In genomic region chr10:119311578-119311977, GRCm38 (mm10) we compare ENCODE assay signal across 31 mouse cellular contexts.
A peak's percentile ranks its signal among the peaks of the same experiment; 100 is the strongest.
DNase-seq lines count a peak whose midpoint lies in the region; ATAC-seq and TF ChIP-seq lines count a peak whose summit lies in the region.
"Had no signal": no experiment of that assay in that cellular context is flagged by ENCODE, and none has a peak within 500 bp of the region (broad histone marks: within the 10 kb centered on the region; RNA-seq: fewer than 3 reads in every experiment).

No protein-coding gene starts in this region.

- TF ChIP-seq CTCF in hindbrain, postnatal 0 days (IDR thresholded peaks at IDR 0.05; ENCODE audit: low read depth) = peak; percentile 38
- TF ChIP-seq CTCF in lung, embryonic 14.5 days (IDR thresholded peaks at IDR 0.05; ENCODE audit: low read depth) = no peak

- no peak overlapping the region for H3K4me2 ChIP-seq in hindbrain, postnatal 0 days (ENCODE audit: low read depth, low read length)
- H3K4me2 ChIP-seq in hindbrain, embryonic 11.5 days (replicated peaks; ENCODE audit: low read depth, low read length) = no peak overlapping the region
- no peak overlapping the region for H3K4me2 ChIP-seq in lung, embryonic 14.5 days
- H3K4me2 ChIP-seq: embryonic facial prominence, embryonic 15.5 days; forebrain, embryonic 12.5 days; heart, embryonic 11.5 days; hindbrain, embryonic 13.5 days; liver, embryonic 12.5 days; midbrain, embryonic 13.5 days; neural tube, embryonic 15.5 days; stomach, embryonic 15.5 days had no signal

- H3K4me1 ChIP-seq in hindbrain, postnatal 0 days (ENCODE audit: insufficient read depth, low read length) = no peaks in the 10 kb centered on the region
- H3K4me1 ChIP-seq in hindbrain, embryonic 11.5 days (replicated peaks; ENCODE audit: control insufficient read depth, insufficient read depth, low read length) = no peaks in the 10 kb centered on the region
- H3K4me1 ChIP-seq in lung, embryonic 14.5 days (ENCODE audit: insufficient read depth) = no peaks in the 10 kb centered on the region
- H3K4me1 ChIP-seq: embryonic facial prominence, embryonic 10.5 days; embryonic facial prominence, embryonic 15.5 days; forebrain, embryonic 12.5 days; hindbrain, embryonic 13.5 days; liver, embryonic 12.5 days; midbrain, embryonic 13.5 days; neural tube, embryonic 15.5 days; stomach, embryonic 15.5 days had no signal

- no peaks in the 10 kb centered on the region for H3K36me3 ChIP-seq in hindbrain, postnatal 0 days (ENCODE audit: insufficient read depth, low read length)
- H3K36me3 ChIP-seq in hindbrain, embryonic 11.5 days (ENCODE audit: control insufficient read depth, insufficient read depth, low read length) = no peaks in the 10 kb centered on the region
- H3K36me3 ChIP-seq in lung, embryonic 14.5 days (ENCODE audit: insufficient read depth) = no peaks in the 10 kb centered on the region
- H3K36me3 ChIP-seq: embryonic facial prominence, embryonic 10.5 days; embryonic facial prominence, embryonic 15.5 days; forebrain, embryonic 12.5 days; hindbrain, embryonic 13.5 days; liver, embryonic 12.5 days; midbrain, embryonic 13.5 days; neural tube, embryonic 15.5 days; stomach, embryonic 15.5 days had no signal

- H3K9me3 ChIP-seq in hindbrain, postnatal 0 days (ENCODE audit: low read length) = no peaks in the 10 kb centered on the region
- H3K9me3 ChIP-seq in hindbrain, embryonic 11.5 days (ENCODE audit: control insufficient read depth, low read length) = no peaks in the 10 kb centered on the region
- no peaks in the 10 kb centered on the region for H3K9me3 ChIP-seq in lung, embryonic 14.5 days (ENCODE audit: low read depth, low read length)
- H3K9me3 ChIP-seq: embryonic facial prominence, embryonic 10.5 days; embryonic facial prominence, embryonic 15.5 days; forebrain, embryonic 12.5 days; hindbrain, embryonic 13.5 days; liver, embryonic 12.5 days; midbrain, embryonic 13.5 days; neural tube, embryonic 15.5 days; stomach, embryonic 15.5 days had no signal

- DNase-seq in hindbrain, postnatal 0 days (ENCODE audit: low spot score) = peak; percentile 24
- DNase-seq in hindbrain, embryonic 11.5 days (ENCODE audit: low spot score) = no peak
- DNase-seq in lung, embryonic 14.5 days = peak; percentile 4
- no peak for DNase-seq in lung, postnatal 36 days
- peak; percentile 21 for DNase-seq in R1 (ENCODE audit: low read depth, low spot score)
- DNase-seq in Muller cell, postnatal 12 days (ENCODE audit: inconsistent ontology term) = no peak
- no peak for DNase-seq in kidney, adult 11 months
- DNase-seq: adrenal gland, adult 8-10 months; cerebellum, adult 11 months; cerebellum, adult 9-11 months; gastrocnemius, postnatal 14 days; heart, postnatal 36 days; kidney, adult 2 months; kidney, postnatal 10 days; left cerebral cortex, postnatal 4 days; liver, postnatal 0 days; retina, postnatal 1 day; right cerebral cortex, postnatal 14 days; thymus, postnatal 14 days had no signal

- H3K27me3 ChIP-seq in hindbrain, postnatal 0 days (ENCODE audit: insufficient read depth, low read length) = no peaks in the 10 kb centered on the region
- no peaks in the 10 kb centered on the region for H3K27me3 ChIP-seq in hindbrain, embryonic 11.5 days (ENCODE audit: control insufficient read depth, insufficient read depth, low read length)
- no peaks in the 10 kb centered on the region for H3K27me3 ChIP-seq in lung, embryonic 14.5 days (ENCODE audit: insufficient read depth, low read length)
- H3K27me3 ChIP-seq: embryonic facial prominence, embryonic 15.5 days; forebrain, embryonic 12.5 days; hindbrain, embryonic 13.5 days; liver, embryonic 12.5 days; midbrain, embryonic 13.5 days; neural tube, embryonic 15.5 days; stomach, embryonic 15.5 days had no signal

- 14% methylated on average over 1 of the region's 1 CpGs for WGBS in hindbrain, postnatal 0 days
- WGBS in hindbrain, embryonic 11.5 days = 27% methylated on average over 1 of the region's 1 CpGs
- WGBS in lung, embryonic 14.5 days = 29% methylated on average over 1 of the region's 1 CpGs

- H3K9ac ChIP-seq in hindbrain, postnatal 0 days (replicated peaks; ENCODE audit: low read length) = no peak overlapping the region
- H3K9ac ChIP-seq in hindbrain, embryonic 11.5 days (ENCODE audit: low read depth, low read length) = no peak overlapping the region
- no peak overlapping the region for H3K9ac ChIP-seq in lung, embryonic 14.5 days
- H3K9ac ChIP-seq: embryonic facial prominence, embryonic 15.5 days; forebrain, embryonic 12.5 days; hindbrain, embryonic 13.5 days; liver, embryonic 12.5 days; liver, postnatal 0 days; midbrain, embryonic 13.5 days; neural tube, embryonic 15.5 days; stomach, embryonic 15.5 days had no signal

- H3K27ac ChIP-seq in hindbrain, postnatal 0 days = no peak overlapping the region
- no peak overlapping the region for H3K27ac ChIP-seq in hindbrain, embryonic 11.5 days (ENCODE audit: low read depth, low read length)
- no peak overlapping the region for H3K27ac ChIP-seq in lung, embryonic 14.5 days (ENCODE audit: low read depth)
- H3K27ac ChIP-seq: embryonic facial prominence, embryonic 10.5 days; embryonic facial prominence, embryonic 15.5 days; forebrain, embryonic 12.5 days; hindbrain, embryonic 13.5 days; liver, embryonic 12.5 days; macrophage; midbrain, embryonic 13.5 days; neural tube, embryonic 15.5 days; stomach, embryonic 15.5 days had no signal

- no peak overlapping the region for H3K4me3 ChIP-seq in hindbrain, postnatal 0 days (ENCODE audit: low read length)
- H3K4me3 ChIP-seq in hindbrain, embryonic 11.5 days (ENCODE audit: low read depth, low read length) = no peak overlapping the region
- no peak overlapping the region for H3K4me3 ChIP-seq in lung, embryonic 14.5 days (ENCODE audit: low read depth, low read length)
- H3K4me3 ChIP-seq: embryonic facial prominence, embryonic 10.5 days; embryonic facial prominence, embryonic 15.5 days; forebrain, embryonic 12.5 days; hindbrain, embryonic 13.5 days; liver, embryonic 12.5 days; midbrain, embryonic 13.5 days; neural tube, embryonic 15.5 days; stomach, embryonic 15.5 days had no signal

- no peak for ATAC-seq in hindbrain, postnatal 0 days
- ATAC-seq in hindbrain, embryonic 11.5 days (ENCODE audit: low FRiP score) = no peak
- ATAC-seq in lung, embryonic 14.5 days (ENCODE audit: insufficient read depth) = no peak
- ATAC-seq: activated CD4-positive, CD25-positive, alpha-beta regulatory T cell, adult 4 months; liver, embryonic 12.5 days; liver, postnatal 0 days; lung, postnatal 0 days; midbrain, embryonic 13.5 days had no signal

Comparison
In these comparisons a context has a peak if more than half of its experiments do, and no peak if none do; other contexts are left out.
1. DNase-seq: peak in hindbrain, postnatal 0 days (single experiment), lung, embryonic 14.5 days (single experiment) and R1 (single experiment); none in hindbrain, embryonic 11.5 days (single experiment), lung, postnatal 36 days (single experiment), Muller cell, postnatal 12 days (single experiment) and kidney, adult 11 months (single experiment).